Mouse (Mus musculus): Measurements from ENCODE around the gene Fam13c. TPM values are rescaled to one million over a fixed set of nuclear protein-coding genes. Genes with fewer than 3 reads are reported as not detected.

The Fam13c gene
- polyA plus RNA-seq, 1 experiment: 0.47 TPM

DNA sequence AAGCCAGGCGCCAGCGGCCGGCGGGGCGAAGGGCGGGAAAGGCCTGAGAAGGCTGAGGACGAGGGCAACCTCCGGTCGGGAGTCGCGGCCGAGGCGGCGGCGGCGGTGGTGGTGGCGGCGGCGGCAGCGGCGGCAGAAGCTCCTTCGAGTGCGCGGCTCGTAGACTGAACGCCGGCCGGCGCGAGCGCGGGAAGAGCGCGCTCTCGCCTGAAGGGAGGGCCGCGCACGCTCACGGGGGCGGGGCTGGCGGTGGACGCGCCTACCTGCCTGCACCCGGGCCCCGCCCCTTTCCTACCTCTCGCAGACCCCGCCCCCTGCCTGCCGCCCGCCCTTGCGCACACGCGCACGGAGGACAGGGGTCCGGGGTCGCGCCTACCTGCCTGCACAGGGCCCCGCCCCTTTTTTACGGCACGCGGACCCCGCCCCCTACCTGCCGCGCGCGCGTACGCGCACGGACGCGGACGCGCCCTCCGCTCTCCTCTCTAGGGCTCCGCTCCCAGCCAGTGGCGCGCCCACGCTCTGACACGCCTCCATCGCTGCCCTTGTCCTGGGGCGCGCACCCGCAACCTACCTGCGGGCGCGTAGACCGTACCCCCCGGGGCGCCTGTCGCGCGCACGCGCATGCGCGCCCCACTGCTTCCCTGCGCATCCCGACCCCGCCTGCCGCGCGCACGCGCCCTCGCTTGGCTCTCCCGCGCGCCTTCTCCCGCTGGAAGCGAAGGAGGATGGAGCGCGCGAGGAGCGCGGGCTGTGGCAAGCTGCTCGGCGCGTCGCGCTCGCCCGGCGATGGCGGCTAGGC is 159.0 kb downstream of the Fam13c start:
- WGBS: 2% methylated on average over 118 of the region's 124 CpGs
- no peak for TF ChIP-seq POLR2A (IDR thresholded peaks at IDR 0.05; ENCODE audit: low read depth, low read length)
- no peak for TF ChIP-seq CTCF (IDR thresholded peaks at IDR 0.05; ENCODE audit: extremely low read depth, insufficient read length, insufficient replicate concordance, low read depth, low read length)
- H3K36me3 ChIP-seq (ENCODE audit: control insufficient read depth, insufficient read depth, low read length): no peaks in the 10 kb centered on the region
- peaks cover 14% of the 10 kb centered on the region for H3K27me3 ChIP-seq (ENCODE audit: control insufficient read depth, insufficient read depth, low read length)
- H3K27ac ChIP-seq (ENCODE audit: insufficient read depth, low read depth, low read length): no peak overlapping the region
- H3K4me1 ChIP-seq (ENCODE audit: control insufficient read depth, insufficient read depth, insufficient read length, low read length): peaks cover 10% of the 10 kb centered on the region
- H3K4me3 ChIP-seq (ENCODE audit: low read depth, low read length): peak overlapping the region; percentile 61

DNA sequence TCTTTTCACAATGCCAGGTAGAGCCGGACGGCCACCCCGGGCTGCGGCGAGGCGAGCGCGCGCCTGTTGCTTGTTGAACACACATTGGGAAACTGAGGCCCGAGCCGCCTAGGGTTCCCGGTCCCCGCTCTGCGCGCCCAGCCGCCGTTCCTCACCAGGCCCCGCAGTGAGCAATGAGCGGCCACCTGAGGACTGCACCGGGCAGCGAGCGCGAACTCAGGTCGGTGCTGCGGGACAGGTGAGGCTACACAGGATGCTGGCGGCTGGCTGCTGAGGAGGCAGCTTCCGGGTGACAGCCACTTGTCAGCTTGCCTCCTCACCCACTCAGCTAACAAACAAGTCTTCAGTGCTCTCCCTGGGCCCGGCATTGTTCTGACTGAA is 159.6 kb downstream of the Fam13c start:
- Histone ChIP-seq H3K4me1 (ENCODE audit: control insufficient read depth, insufficient read depth, insufficient read length, low read length) (peaks cover 10% of the 10 kb centered on the region), H3K4me3 (ENCODE audit: low read depth, low read length) (peak overlapping the region; percentile 61), H3K27me3 (ENCODE audit: control insufficient read depth, insufficient read depth, low read length) (peaks cover 14% of the 10 kb centered on the region), H3K27ac (ENCODE audit: insufficient read depth, low read depth, low read length) (no peak overlapping the region), H3K36me3 (ENCODE audit: control insufficient read depth, insufficient read depth, low read length) (no peaks in the 10 kb centered on the region)
- WGBS: 4% methylated on average over 28 of the region's 28 CpGs
- TF ChIP-seq POLR2A (IDR thresholded peaks at IDR 0.05; ENCODE audit: low read depth, low read length): no peak
- TF ChIP-seq CTCF (IDR thresholded peaks at IDR 0.05; ENCODE audit: extremely low read depth, insufficient read length, insufficient replicate concordance, low read depth, low read length): no peak

Other genes with a start within 250 kb of the Fam13c start
- gene Mrln, start 235.8 kb upstream of the Fam13c start, polyA plus RNA-seq (2012; rRNA removed): not detected in 2 replicates
- 0.35 and 6.0 TPM in 2 replicates for gene Slc16a9, start 195.4 kb upstream of the Fam13c start, polyA plus RNA-seq (2012; rRNA removed)
- gene Phyhipl, start 215.5 kb downstream of the Fam13c start, polyA plus RNA-seq (2012; rRNA removed): 0.05 TPM in 1 of 2 replicates, not detected in the other